Mouse (Mus musculus): Measurements from ENCODE around the gene Tbcc.

Gene Tbcc

DNA sequence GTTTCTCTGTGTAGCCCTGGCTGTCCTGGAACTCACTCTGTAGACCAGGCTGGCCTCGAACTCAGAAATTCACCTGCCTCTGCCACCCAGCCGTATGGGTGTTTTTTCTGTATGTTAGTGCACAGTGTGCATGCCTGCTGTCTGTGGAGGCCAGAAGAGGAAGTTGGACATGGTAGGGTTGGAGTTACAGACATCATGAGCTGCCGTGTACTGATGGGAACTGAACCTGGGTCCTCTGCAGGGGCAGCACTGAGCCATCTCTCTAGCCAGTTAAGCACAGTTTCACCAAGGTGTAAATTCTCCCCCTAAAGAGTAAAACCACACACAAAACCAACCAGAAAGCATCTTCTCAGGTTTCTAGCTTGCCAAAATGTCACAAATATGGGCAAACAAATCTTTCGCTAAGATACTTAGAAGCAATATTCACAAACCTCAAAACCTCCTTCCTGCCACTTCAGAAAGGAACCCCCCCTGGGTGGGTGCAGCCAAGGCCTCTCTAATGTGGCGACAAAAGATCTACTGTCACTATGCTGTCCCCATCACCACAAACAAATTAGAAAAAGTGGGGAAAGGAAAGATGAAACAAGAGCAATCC lies 20.2 kb upstream of the Tbcc start:
- DNase-seq (ENCODE audit: low read depth, low spot score), result no peak

DNA sequence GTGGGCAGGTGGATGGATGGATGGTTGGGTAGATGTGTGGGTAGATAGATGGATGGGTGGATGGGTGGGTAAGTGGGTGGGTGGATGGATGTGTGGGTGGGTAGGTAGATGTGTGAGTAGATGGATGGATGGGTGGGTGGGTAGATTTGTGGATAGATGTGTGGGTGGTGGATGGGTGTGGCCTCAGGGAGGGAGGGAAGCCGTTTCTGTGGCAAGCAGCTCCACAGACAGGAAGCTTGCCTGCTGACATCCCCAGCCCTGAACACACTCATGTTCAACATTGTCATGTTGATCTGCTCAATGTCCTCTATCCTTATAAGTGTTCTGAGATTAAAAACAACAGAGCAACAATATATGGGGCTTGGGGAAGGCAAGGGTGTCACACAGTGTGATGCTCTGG lies 19.6 kb upstream of the Tbcc start:
- DNase-seq (ENCODE audit: low read depth, low spot score), result no peak

DNA sequence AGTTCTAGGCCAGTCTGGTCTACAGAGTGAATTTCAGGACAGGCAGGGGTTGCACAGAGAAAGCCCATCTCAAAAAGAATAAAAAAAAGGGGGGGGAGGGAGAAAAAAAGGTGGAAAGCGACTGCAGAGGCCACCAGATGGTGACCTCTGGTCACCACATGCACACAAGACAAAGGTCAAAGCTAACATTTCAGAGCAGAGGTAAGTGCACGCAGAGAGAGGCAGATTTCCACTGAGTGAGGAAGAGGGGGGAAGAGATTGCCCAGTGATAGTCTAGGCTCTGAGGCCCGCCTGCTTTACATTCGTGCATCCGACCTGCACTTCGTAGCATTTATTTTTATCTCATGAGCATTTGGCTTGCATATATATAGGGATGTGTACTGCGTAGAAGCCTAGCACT lies 17.7 kb upstream of the Tbcc start:
- no peak for DNase-seq (ENCODE audit: low read depth, low spot score)

DNA sequence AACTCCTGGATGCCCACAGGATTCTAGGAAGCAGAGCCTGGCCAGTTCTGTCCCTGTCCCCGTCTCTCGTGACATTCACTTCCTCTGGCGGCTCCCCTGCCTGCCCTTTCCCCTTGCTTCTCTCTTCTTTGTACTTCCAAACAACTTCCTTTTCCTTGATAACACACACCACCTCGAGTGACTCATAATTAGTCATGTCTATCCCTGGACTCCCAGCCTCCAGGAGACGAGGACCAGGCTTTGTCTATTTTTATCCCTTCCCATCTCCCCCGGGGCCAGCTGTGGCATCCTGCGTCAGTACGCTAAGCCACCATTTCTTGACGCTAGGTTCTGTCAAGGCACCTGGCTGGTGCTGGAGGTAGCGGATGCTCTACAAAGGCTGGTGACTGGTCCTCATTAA lies 16.4 kb upstream of the Tbcc start:
- no peak for DNase-seq (ENCODE audit: low read depth, low spot score)

DNA sequence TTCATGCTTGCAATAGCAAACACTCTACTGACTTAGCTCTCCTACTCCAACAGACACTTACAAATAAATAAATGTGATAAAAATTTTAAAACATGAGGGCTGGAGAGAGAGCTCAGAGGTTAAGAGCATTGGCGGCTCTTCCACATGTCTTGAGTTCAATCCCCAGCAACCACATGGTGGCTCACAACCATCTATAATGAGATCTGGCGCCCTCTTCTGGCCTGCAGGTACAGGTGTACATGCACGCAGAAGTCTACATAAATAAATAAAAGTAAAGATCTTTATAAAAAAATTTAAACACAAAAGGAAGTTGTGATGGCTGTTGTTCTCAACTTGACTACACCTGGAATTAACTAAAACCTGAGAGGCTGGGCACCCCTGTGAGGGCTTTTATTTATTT lies 14.9 kb upstream of the Tbcc start:
- no peak for DNase-seq (ENCODE audit: low read depth, low spot score)

DNA sequence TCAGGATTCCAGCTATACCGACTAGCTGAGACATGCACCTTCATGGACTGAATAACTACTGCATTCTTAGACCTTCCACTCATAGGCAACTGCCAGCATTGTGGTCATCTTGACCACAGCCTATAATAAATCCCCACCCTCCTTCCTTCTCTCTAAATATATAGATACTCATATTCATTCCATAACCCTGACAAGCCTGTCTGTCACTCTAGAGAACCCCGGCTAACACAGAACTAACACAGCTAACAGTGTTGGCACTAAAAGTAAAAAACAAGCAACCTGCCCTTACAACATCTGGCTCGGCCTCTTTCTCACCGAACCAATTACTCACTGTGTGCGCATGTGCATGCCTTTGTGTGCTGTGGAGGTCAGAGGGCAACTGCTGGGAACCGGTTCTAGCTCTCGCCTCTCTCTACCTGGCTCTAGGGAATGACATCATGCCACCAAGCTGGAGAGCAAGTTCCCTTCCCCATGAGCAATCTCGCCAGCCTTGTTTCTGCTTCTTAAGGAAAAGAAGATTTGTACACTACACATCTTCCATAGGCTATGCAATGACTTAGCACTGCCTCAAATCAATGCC lies 14.0 kb upstream of the Tbcc start:
- no peak for DNase-seq (ENCODE audit: low read depth, low spot score)

DNA sequence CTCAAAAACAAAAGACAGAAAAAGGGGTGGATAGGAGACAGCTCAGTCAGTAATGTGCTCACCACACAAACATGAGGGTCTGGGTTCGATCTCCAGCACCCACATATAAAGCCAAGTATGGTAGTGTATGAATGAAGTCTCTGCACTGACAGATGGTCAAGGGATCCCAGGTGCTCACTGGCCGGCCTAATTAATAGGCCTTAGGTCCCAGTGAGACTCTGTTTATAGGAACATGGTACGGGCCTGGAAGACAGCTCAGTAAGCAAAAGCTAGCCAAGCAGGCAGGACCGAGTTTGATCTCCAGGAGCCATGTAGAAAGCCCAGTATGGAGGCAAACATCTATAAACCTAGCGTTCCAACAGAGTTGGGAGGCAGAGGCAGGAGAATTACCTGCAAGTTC lies 13.4 kb upstream of the Tbcc start:
- no peak for DNase-seq (ENCODE audit: low read depth, low spot score)

DNA sequence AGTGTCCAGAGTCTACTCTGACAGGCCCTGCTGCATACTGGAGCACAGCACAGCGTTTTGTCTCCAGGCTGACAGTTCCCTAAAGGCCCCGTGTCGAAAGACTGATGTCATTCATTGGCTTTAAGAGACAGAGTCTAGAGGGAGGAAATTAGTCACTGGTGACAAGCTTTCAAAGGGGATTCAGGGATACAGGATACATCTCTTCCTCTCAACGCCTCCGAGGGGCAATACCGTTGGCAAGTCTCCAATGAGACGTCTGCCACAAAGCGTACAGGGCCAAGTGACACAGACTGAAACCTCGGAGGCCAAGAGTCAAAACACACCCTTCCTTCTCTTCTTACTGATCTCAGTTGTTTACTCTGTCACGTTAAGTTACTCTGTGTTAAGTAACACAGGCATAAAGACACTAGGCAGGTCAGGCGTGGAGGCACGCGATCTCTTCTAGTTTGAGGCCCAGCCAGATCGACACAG lies 10.6 kb upstream of the Tbcc start:
- no peak for DNase-seq (ENCODE audit: low read depth, low spot score)

DNA sequence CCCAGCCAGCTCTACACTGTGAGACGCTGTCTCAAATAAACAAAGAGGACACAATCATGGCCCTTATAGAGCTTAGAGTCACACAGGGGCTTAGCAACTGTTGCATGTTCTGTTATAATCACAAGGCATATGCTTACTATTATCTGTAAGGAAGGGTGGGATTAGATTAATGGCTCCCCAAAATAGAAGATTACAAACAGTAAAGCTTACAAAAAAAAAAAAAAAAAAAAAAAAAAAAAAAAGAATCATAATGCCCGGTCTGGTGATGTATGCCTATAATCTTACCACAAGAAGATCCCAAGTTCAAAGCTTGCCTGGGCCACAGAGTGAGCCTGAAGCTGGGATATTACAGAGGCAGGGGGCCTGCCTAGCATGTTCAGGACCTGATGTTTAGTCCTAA lies 10.2 kb upstream of the Tbcc start:
- no peak for DNase-seq (ENCODE audit: low read depth, low spot score)

DNA sequence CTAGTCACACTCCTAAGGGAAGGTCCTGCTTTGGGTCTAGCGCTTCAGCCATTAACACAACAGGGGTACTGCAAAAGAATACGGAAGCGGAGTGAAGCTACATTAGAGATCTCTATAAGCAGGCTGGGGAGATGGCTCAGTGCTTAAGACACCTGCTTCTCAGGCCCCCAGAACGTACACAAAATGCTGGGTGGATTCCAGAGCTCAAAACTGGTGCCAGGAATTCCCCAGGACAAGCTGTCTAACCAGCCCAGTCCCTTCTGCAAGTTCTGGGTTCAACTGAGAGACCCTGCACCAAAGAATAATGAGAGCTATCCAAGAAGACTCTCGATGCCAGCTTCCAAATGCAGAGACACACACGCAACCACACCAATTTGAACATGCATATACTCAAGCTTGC lies 8.8 kb upstream of the Tbcc start:
- DNase-seq (ENCODE audit: low read depth, low spot score), result no peak

DNA sequence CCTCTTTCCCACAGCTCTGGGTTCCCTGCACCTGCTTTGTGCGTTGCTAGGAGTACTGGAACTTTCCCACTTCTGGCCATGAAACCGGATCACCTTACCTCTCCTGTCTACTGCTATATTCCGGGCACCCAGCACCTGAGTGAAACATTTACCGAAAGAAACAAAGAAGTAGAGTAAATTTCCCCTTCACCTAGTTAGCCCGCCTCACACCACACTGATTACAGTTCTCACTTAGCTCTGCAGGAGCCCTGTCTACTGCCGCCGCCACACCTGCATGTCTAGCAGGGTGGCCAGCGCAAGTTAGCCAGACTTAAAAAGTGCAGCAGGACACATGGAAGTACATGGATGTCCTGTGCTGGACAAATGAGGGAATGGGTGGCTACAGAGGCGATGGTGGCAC lies 7.4 kb upstream of the Tbcc start:
- DNase-seq (ENCODE audit: low read depth, low spot score), result no peak

DNA sequence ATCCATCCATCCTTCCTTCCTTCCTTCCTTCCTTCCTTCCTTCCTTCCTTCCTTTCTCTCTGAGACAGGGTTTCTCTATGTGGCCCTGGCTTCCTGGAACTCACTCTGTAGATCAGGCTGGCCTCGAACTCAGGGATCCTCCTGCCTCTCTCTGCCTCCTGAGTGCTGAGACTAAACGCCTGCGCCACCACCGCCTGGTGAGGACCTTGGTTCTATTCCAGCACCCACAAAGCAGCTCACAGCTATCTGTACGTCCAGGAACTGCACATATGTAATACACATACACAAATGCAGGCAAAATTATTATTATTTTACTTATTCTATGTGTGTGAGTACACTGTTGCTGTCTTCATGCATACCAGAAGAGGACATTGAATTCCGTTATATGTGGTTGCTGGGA lies 5.7 kb upstream of the Tbcc start:
- DNase-seq (ENCODE audit: low read depth, low spot score), result no peak

DNA sequence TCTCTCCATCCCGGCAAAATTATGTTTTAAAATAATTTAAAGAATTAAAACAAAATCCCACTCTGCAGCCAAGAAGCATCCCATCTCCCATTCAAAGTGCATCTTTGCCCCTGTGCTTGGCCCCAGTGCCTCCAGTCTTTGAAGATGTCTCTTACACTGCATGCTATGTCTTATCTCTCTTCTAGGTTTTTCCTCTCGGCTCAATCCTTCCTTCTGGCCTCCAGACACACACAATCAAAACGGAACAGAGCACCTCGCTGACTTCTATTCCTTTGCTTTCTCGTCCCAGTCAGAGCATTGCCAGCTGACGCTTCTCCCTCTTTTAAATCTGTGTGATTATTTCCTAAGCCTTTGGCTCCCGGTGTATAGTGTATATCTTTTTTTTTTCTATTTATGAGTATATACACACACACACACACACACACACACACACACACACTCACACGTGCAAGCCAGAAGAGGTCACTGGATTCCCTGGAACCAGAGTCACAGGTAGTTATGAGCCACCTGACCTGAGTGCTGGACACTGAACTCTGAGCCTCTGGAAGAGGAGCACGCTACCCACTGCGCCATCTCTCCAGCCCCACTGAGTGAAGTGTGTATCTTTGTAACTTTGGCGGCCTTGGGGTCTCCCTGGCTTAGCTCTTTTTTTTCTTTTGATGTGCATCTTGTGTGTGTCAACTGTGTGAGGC lies 5.1 kb upstream of the Tbcc start:
- no peak for DNase-seq (ENCODE audit: low read depth, low spot score)

DNA sequence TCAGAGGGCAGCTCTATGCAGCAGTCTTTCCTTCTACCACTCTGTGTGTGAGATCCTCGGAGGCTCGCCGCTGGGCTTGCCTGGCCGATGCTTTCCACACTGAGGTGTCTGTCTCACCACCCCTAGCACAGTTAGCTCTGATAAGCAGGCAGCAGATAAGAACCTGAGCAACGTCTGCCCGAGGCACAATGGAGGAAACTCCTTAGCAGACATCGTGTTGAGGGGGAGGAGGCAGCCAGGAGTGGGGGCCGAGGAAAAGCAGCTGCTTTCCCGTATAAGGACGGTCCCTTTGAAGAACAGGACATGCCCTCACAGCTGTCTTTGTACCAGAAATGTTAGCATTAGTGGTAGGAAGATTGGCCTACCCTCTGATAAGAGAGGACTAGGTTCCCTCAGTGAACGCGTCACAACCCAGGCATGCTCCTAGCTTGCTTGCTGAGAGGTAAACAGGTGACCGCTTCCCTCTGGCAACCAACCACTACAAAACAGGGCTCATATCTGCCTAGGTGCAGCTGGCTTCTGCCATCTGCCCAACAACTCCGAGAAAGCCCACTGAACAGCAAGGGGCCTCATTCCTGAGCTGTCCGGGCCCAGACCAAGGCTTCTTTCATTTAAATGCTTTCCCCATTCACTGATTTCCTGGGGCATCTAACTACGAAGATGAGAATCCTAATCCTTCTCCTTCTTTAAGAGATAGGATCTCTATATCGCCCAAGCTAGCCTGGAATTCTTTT lies 4.4 kb upstream of the Tbcc start:
- no peak for DNase-seq (ENCODE audit: low read depth, low spot score)

DNA sequence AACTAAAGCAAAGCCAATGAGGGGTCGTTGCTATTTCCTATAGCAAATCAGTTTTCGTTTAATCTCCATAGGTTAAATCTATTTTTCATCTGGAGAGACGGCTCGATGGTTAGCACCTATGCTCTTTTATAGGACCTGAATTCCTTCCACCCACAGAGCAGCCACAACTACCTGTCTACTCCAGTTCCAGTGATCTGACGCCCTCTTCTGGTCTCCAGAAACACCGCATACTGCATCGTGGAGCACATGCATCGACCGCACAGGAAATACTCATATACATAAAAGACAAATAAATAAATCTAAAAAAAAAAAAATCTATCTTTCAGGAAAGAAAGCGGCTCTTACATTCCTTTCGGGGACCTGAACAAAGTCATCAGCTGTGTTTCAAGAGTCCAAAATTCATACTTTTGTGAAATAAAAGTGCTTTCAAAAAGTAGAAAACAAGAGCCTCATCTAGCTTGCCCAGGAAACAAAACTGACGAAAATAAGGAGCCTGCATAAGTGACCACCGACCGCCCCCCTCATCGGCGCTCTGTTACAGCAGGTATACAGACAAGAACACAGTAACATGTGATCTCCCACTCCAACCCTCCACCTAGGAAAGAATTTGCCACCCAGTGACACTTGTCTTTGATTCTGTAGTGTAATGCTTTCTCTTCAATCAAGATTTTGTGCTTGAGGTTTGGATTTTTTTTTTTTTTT lies 1.8 kb upstream of the Tbcc start:
- DNase-seq (ENCODE audit: low read depth, low spot score), result peak; percentile 46

DNA sequence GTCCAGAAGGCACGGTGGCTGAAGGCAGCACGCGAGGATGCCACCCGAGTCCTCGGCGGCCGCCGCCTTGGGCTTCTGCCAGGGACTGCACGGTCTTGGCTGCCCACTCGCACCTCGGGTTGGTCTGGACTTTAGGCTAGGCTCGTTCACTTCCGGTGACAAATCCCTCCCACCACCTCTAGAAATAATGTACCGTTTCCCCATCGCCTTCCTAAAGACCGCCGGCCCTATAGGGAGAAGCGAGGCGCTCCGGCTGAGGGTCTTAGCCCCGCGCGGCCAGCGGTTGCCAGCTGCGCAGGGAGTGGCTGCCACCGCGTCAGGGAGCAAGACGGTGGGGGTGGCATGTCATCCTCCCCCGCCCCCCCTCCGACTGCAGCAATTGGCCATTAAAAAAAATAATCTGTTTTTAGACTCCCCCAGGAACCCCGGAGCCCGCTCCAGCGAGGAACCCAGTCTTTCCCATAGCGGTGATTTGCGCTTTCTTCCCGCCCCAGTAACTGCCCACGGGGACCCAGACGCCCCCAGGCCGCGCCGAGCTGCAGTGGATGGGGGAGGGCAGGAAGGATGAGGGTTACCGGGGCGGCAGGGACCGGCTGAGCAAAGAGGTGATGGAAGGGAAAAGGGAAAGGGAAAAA lies 917 bp upstream of the Tbcc start:
- DNase-seq (ENCODE audit: low read depth, low spot score), result peak; percentile 61

DNA sequence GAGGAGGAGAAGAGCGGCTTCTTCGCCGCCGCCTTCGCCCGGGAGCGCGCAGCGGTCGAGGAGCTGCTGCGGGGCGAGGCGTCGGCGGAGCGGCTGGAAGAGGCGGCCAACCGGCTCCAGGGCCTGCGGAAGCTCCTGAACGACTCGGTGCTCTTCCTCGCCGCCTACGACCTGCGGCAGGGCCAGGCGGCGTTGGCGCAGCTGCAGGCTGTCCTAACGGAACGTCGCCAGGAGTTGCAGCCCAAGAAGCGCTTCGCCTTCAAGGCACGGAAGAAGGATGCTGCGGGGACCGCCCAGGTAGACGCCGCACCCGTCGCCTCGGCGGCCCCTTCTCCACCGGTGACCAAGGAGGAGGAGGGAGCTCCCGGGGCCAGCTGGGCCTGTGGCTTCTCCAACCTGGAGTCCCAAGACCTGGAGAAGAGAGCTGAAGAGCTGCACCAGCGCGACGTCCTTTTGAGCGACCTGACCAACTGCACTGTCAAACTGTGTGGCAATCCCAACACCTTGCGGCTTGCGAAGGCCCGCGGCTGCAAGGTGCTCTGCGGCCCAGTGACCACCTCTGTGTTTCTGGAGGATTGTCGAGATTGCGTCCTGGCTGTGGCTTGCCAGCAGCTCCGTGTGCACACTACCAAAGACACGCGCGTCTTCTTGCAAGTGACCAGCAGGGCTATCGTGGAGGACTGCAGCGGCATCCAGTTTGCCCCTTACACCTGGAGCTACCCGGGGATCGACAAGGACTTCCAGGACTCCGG lies 535 bp downstream of the Tbcc start:
- no peak for DNase-seq (ENCODE audit: low read depth, low spot score)

DNA sequence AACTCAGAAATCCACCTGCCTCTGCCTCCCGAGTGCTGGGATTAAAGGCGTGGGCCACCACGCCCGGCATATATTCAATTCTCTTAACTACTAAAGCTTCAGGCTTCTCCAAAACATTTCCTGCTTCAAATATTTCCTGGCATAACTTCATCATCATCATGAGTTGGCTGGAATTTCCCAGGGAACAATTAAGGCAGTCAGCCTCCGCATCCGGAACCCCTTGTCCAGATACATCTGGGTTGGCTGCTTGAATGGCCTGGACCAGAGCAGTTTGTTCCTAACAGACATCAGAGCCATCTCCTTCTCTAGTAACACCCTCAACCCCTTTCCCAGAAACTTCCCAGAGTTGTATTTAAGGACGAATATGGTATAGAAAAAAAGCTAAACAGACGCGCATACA lies 4.9 kb downstream of the Tbcc start:
- no peak for DNase-seq (ENCODE audit: low read depth, low spot score)

DNA sequence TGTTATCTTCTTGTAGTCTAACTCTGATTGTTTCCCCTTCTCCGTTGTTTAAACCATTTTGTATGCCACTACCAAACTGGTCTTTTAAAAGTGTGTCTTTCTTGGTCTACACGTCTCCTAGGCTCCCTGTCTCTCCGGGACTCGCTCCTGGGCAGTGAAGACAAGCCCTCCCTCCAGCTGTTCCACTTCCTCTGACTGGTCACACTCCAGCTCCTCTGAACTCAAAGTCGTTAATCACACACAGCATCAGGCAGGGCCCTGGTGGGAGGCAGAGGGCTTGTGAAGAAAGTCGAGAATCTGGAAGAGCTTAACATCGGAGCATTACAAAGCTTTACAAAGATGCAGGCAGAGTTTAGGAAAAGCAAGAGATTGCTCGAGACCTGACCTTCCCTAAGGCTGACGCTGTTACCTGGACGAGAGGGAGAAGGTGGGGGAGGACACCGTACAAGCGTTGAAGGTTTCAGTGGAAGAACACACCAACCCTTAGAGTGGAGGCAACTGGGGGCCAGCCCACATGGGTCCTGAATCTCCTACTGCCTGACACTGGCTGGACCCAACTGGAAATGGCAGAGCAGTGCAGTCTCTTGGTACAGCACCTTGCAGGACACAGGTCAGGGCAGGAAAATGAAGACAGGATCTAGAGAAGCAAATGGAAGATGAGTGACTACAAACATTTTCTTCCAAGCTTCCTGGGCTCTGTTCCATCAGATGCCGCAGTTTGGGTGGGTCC lies 6.9 kb downstream of the Tbcc start:
- no peak for DNase-seq (ENCODE audit: low read depth, low spot score)

DNA sequence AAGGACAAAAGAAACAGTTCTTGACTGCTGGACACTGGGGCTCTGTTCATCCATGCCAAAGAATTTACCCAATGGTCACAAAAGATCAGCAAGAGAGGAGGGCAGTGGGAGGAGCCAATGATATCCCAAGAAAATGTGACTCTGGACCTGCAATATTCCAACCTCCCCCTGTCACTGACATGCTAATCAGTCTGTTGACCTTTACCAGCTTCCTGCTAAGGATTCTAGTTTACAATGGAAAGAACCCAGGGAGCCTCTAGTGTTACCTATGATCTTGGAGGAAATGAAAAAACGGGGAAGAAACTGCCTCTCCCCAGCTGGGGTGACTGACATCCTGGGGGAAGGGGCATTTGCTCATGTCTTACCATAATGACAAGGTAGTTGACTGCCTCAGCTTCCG lies 10.5 kb downstream of the Tbcc start:
- no peak for DNase-seq (ENCODE audit: low read depth, low spot score)

Data from embryo, embryonic 11.5 days (tissue).